Mouse (Mus musculus): Measurements from ENCODE around the gene Fam228b.

- TF ChIP-seq CTCF (conservative IDR thresholded peaks at IDR 0.05; ENCODE audit: low read length) (0 out of 2 replicates have a peak, but pooled peaks have one; percentile 5), POU5F1 (IDR thresholded peaks at IDR 0.05; ENCODE audit: borderline replicate concordance, low read length) (no peak)
These were observed 24.7 kb upstream of the Fam228b start for GRCm38 (mm10) chr12:4793718-4794117.

All from E14TG2a.4 (cell line).